Mouse (Mus musculus) liver, postnatal 0 days (tissue): ENCODE data around the gene Npnt. TPM values are rescaled to one million over a fixed set of nuclear protein-coding genes. Genes with fewer than 3 reads are reported as not detected.

Experiments used
- ATAC-seq: fragments of 200-750 bp; cut with Nextera tagmentation; 2 replicates; pipeline ENCODE4 v1.8.0; 2017; ENCODE audit warnings: mild to moderate bottlenecking, moderate library complexity
- DNase-seq: peaks from one replicate; pipeline ENCODE4 v3.0.0-alpha.2; 2016
- H3K27ac ChIP-seq: fragments of 300-500 bp; sonication (generic); 2 replicates; pipeline ENCODE4 v1.5.1; 2014; ENCODE audit warnings: antibody characterized with exemption, moderate library complexity, mild to moderate bottlenecking, low read depth
- H3K27me3 ChIP-seq: fragments of 300-500 bp; sonication (generic); 2 replicates; pipeline ENCODE4 v1.6.1; 2014; ENCODE audit warnings: low read length, control low read depth, mixed read lengths; ENCODE audit not compliant: insufficient read depth
- H3K36me3 ChIP-seq: fragments of 300-500 bp; sonication (generic); replicated peaks from 2 replicates; pipeline ENCODE4 v1.6.1; 2014; ENCODE audit warnings: mild to moderate bottlenecking, control low read depth, low read length, moderate library complexity, mixed read lengths; ENCODE audit not compliant: insufficient read depth
- H3K4me1 ChIP-seq: fragments of 300-500 bp; sonication (generic); 2 replicates; pipeline ENCODE4 v1.6.1; 2014; ENCODE audit warnings: antibody characterized with exemption, mild to moderate bottlenecking, control low read depth; ENCODE audit not compliant: insufficient read depth
- H3K4me2 ChIP-seq: fragments of 300-500 bp; sonication (generic); 2 replicates; pipeline ENCODE4 v1.6.1; 2014; ENCODE audit warnings: low read depth, mild to moderate bottlenecking, low read length, moderate library complexity, mixed read lengths
- H3K4me3 ChIP-seq: fragments of 300-500 bp; sonication (generic); 2 replicates; pipeline ENCODE4 v1.5.1; 2014; ENCODE audit warnings: low read depth, low read length
- H3K9ac ChIP-seq: fragments of 300-500 bp; sonication (generic); replicated peaks from 2 replicates; pipeline ENCODE4 v1.6.1; 2014; ENCODE audit warnings: mild to moderate bottlenecking, moderate library complexity
- H3K9me3 ChIP-seq: fragments of 300-500 bp; sonication (generic); 2 replicates; pipeline ENCODE4 v1.6.1; 2016; ENCODE audit warnings: mild to moderate bottlenecking, control low read depth, low read length, mixed read lengths
- CTCF ChIP-seq: sonication (generic); IDR thresholded peaks from 2 replicates; pipeline ENCODE4 v1.5.1; 2016; ENCODE audit warnings: antibody characterized with exemption, low read depth
- EP300 ChIP-seq: IDR thresholded peaks from 2 replicates; pipeline ENCODE4 v1.6.1; 2016; ENCODE audit warnings: antibody characterized with exemption, low read depth, mild to moderate bottlenecking
- WGBS: fragments of 180-500 bp; shearing (Covaris S2); extraction: QIAGEN DNeasy Blood & Tissue Kit; methylation state at CpG from one replicate; pipeline ENCODE4 v1.1.7; 2014; ENCODE audit not compliant: insufficient replicate concordance; 5-methylcytosine and 5-hydroxymethylcytosine counted together
- polyA plus RNA-seq: library from polyadenylated mRNA; unstranded; fragments of >200 nt; fragmentation: Nextera tagmentation; extraction: Ambion mirVana; gene quantifications from 2 replicates; pipeline ENCODE4 v1.2.1, GENCODE M21; 2015

Npnt gene
- polyA plus RNA-seq, result 8.4 and 10.4 TPM in 2 replicates

- H3K9ac ChIP-seq, result peak within 1 kb of the TSS; percentile 61
- H3K27ac ChIP-seq, result peak within 1 kb of the TSS; percentile 16; the same call in 1 of the 2 replicates
- H3K27me3 ChIP-seq, result peaks cover 15% of the 10 kb centered on the region
- peak within 1 kb of the TSS; percentile 62 for H3K4me3 ChIP-seq
- no peaks in the 10 kb centered on the region; the same call in 1 of the 2 replicates for H3K36me3 ChIP-seq
- H3K9me3 ChIP-seq, result no peaks in the 10 kb centered on the region
- TF ChIP-seq CTCF, result peak; percentile 18; the same call in 1 of the 2 replicates
- no peak for TF ChIP-seq EP300
- ATAC-seq (peak; percentile 81), DNase-seq (peak; percentile 47)
- 2% methylated on average over 59 of the region's 82 CpGs for WGBS
- peak within 1 kb of the TSS; percentile 85 for H3K4me2 ChIP-seq
- H3K4me1 ChIP-seq, result no peaks in the 10 kb centered on the region
These were observed at the start of gene Npnt for GRCm38 (mm10) chr3:132949791-132950528. Gene Npnt (minus strand): TSS chr3:132950291.

- TF ChIP-seq CTCF, result no peak
- no peak for TF ChIP-seq EP300
- WGBS, result 88% methylated on average over 9 of the region's 9 CpGs
- ATAC-seq, result no peak
- no peak overlapping the region for H3K9ac ChIP-seq
- H3K4me3 ChIP-seq, result no peak overlapping the region
- H3K27ac ChIP-seq, result no peak overlapping the region
- H3K27me3 ChIP-seq, result no peaks in the 10 kb centered on the region
- no peak for DNase-seq
- H3K4me1 ChIP-seq, result no peaks in the 10 kb centered on the region
- peaks cover 12% of the 10 kb centered on the region; the same call in 1 of the 2 replicates for H3K36me3 ChIP-seq
- no peak overlapping the region for H3K4me2 ChIP-seq
- H3K9me3 ChIP-seq, result no peaks in the 10 kb centered on the region
These were observed 46.2 kb upstream of the Npnt start for GRCm38 (mm10) chr3:132996299-132996698.

- Histone ChIP-seq H3K9ac (no peak overlapping the region), H3K36me3 (peaks cover 12% of the 10 kb centered on the region; the same call in 1 of the 2 replicates), H3K4me1 (no peaks in the 10 kb centered on the region), H3K9me3 (no peaks in the 10 kb centered on the region), H3K27me3 (no peaks in the 10 kb centered on the region), H3K4me2 (no peak overlapping the region), H3K4me3 (no peak overlapping the region), H3K27ac (no peak overlapping the region)
- WGBS, result 86% methylated on average over 3 of the region's 3 CpGs
- ATAC-seq, result no peak
- TF ChIP-seq CTCF (no peak), EP300 (no peak)
- DNase-seq, result no peak
These were observed 45.8 kb upstream of the Npnt start for GRCm38 (mm10) chr3:132995904-132996267.

GRCm38 (mm10) chr3:132995172-132995903 lies 45.2 kb upstream of the Npnt start:
- Histone ChIP-seq H3K4me1 (no peaks in the 10 kb centered on the region), H3K27me3 (no peaks in the 10 kb centered on the region), H3K9ac (no peak overlapping the region), H3K4me3 (no peak overlapping the region), H3K4me2 (no peak overlapping the region), H3K9me3 (no peaks in the 10 kb centered on the region), H3K27ac (no peak overlapping the region), H3K36me3 (peaks cover 12% of the 10 kb centered on the region; the same call in 1 of the 2 replicates)
- 84% methylated on average over 7 of the region's 7 CpGs for WGBS
- no peak for TF ChIP-seq CTCF
- DNase-seq (no peak), ATAC-seq (no peak)

GRCm38 (mm10) chr3:132986188-132986587 lies 36.1 kb upstream of the Npnt start:
- Histone ChIP-seq H3K27ac (no peak overlapping the region), H3K9ac (no peak overlapping the region), H3K36me3 (peaks cover under 1% of the 10 kb centered on the region), H3K4me3 (no peak overlapping the region), H3K9me3 (no peaks in the 10 kb centered on the region), H3K4me1 (no peaks in the 10 kb centered on the region), H3K4me2 (no peak overlapping the region), H3K27me3 (no peaks in the 10 kb centered on the region)
- 82% methylated on average over 5 of the region's 5 CpGs for WGBS
- no peak for DNase-seq
- TF ChIP-seq CTCF (no peak), EP300 (no peak)
- ATAC-seq, result no peak

- Histone ChIP-seq H3K27me3 (no peaks in the 10 kb centered on the region), H3K9me3 (no peaks in the 10 kb centered on the region), H3K9ac (no peak overlapping the region), H3K36me3 (peaks cover 3% of the 10 kb centered on the region), H3K4me1 (no peaks in the 10 kb centered on the region), H3K4me2 (no peak overlapping the region), H3K4me3 (no peak overlapping the region), H3K27ac (no peak overlapping the region)
- ATAC-seq, result no peak
- WGBS, result 71% methylated on average over 4 of the region's 4 CpGs
- TF ChIP-seq EP300 (no peak), CTCF (no peak)
- DNase-seq, result no peak
These were observed 33.9 kb upstream of the Npnt start for GRCm38 (mm10) chr3:132983845-132984485.
